Mouse (Mus musculus): ENCODE data around the gene Ankrd36. TPM values are rescaled to one million over a fixed set of nuclear protein-coding genes. Genes with fewer than 3 reads are reported as not detected.
"Not testable (repeated sequence)": the region's sequence is repeated elsewhere in the genome, so short reads cannot be mapped to it uniquely, and the experiment has no call there.

Gene Ankrd36
- polyA plus RNA-seq, 1 experiment from 2014 or later: not detected

DNA sequence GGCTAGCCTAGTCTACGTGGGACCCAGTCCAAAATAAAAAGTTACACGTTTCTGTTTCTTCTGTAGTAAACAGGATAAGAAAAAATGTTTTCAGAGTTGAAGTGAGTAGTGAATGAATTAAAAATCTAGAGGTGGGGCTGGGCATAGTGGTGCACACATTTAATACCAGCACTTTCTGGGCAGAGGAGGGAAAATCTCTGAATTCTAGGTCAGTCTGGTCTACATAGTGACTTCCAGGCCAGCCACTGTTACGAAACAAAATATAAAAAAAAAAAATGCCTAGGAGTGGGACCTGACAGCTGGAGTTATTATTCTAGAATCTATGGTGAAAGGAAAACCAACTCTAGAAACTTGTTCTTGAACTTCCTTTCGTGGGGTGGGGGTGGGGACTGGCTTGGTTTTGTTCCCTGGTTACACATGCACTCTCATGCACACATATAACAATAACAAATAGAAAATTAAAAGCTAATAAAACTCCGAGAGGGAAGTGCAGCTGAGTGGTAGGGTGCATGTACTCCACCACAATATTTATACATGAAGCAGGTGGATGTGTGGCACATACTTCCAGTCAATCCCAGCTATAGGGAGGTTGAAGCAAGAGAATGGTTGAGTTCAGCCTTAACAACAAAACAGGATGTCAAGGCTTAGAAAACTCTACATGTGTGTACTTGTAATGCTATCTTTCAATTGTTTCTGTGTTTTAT, 26.9 kb upstream of the Ankrd36 start:
- no peaks in the 10 kb centered on the region for H3K27me3 ChIP-seq (ENCODE audit: control insufficient read depth, insufficient read depth, low read length)
- no peak overlapping the region for H3K9ac ChIP-seq (ENCODE audit: low read length)
- peak overlapping the region; percentile 85 for H3K4me2 ChIP-seq (replicated peaks; ENCODE audit: low read depth)
- ATAC-seq (ENCODE audit: low FRiP score, low TSS enrichment) (no peak), DNase-seq (ENCODE audit: low spot score) (no peak)
- WGBS: 44% methylated on average over 5 of the region's 5 CpGs
- H3K4me3 ChIP-seq (ENCODE audit: low read depth, low read length): peak overlapping the region; percentile 81
- TF ChIP-seq CTCF (IDR thresholded peaks at IDR 0.05; ENCODE audit: low read depth) (no peak), EP300 (optimal IDR thresholded peaks at IDR 0.05) (no peak)
- no peak overlapping the region for H3K27ac ChIP-seq (replicated peaks)
- H3K36me3 ChIP-seq (ENCODE audit: control insufficient read depth, insufficient read depth, low read length): no peaks in the 10 kb centered on the region; the same call in 1 of the 2 replicates
- H3K4me1 ChIP-seq (replicated peaks; ENCODE audit: control insufficient read depth, insufficient read depth): no peaks in the 10 kb centered on the region; the same call in 1 of the 2 replicates
- H3K9me3 ChIP-seq (ENCODE audit: control insufficient read depth, low read length): no peaks in the 10 kb centered on the region

GRCm38 (mm10) chr11:5543281-5543680, 26.2 kb upstream of the Ankrd36 start:
- no peak for TF ChIP-seq EP300 (optimal IDR thresholded peaks at IDR 0.05)
- no peak for TF ChIP-seq CTCF (IDR thresholded peaks at IDR 0.05; ENCODE audit: low read depth)
- DNase-seq (ENCODE audit: low spot score): no peak
- no peaks in the 10 kb centered on the region for H3K9me3 ChIP-seq (ENCODE audit: control insufficient read depth, low read length)
- no peak overlapping the region for H3K4me3 ChIP-seq (ENCODE audit: low read depth, low read length)
- H3K4me1 ChIP-seq (replicated peaks; ENCODE audit: control insufficient read depth, insufficient read depth): no peaks in the 10 kb centered on the region; the same call in 1 of the 2 replicates
- H3K9ac ChIP-seq (ENCODE audit: low read length): no peak overlapping the region
- WGBS: 79% methylated on average over 1 of the region's 1 CpGs
- no peak overlapping the region for H3K27ac ChIP-seq (replicated peaks)
- H3K4me2 ChIP-seq (replicated peaks; ENCODE audit: low read depth): no peak overlapping the region
- no peak for ATAC-seq (ENCODE audit: low FRiP score, low TSS enrichment)
- no peaks in the 10 kb centered on the region; the same call in 1 of the 2 replicates for H3K36me3 ChIP-seq (ENCODE audit: control insufficient read depth, insufficient read depth, low read length)
- no peaks in the 10 kb centered on the region for H3K27me3 ChIP-seq (ENCODE audit: control insufficient read depth, insufficient read depth, low read length)

GRCm38 (mm10) chr11:5544709-5545108, 24.8 kb upstream of the Ankrd36 start:
- not testable (repeated sequence) for H3K36me3 ChIP-seq (ENCODE audit: control insufficient read depth, insufficient read depth, low read length); H3K9me3 ChIP-seq (ENCODE audit: control insufficient read depth, low read length); H3K4me2 ChIP-seq (replicated peaks; ENCODE audit: low read depth); H3K27ac ChIP-seq (replicated peaks); H3K4me1 ChIP-seq (replicated peaks; ENCODE audit: control insufficient read depth, insufficient read depth); H3K4me3 ChIP-seq (ENCODE audit: low read depth, low read length); DNase-seq (ENCODE audit: low spot score); ATAC-seq (ENCODE audit: low FRiP score, low TSS enrichment); H3K9ac ChIP-seq (ENCODE audit: low read length); H3K27me3 ChIP-seq (ENCODE audit: control insufficient read depth, insufficient read depth, low read length)
- 67% methylated on average over 1 of the region's 1 CpGs for WGBS

- no peak overlapping the region for H3K4me3 ChIP-seq (ENCODE audit: low read depth, low read length)
- H3K36me3 ChIP-seq (ENCODE audit: control insufficient read depth, insufficient read depth, low read length): no peaks in the 10 kb centered on the region
- no peaks in the 10 kb centered on the region; the same call in 1 of the 2 replicates for H3K4me1 ChIP-seq (replicated peaks; ENCODE audit: control insufficient read depth, insufficient read depth)
- H3K4me2 ChIP-seq (replicated peaks; ENCODE audit: low read depth): no peak overlapping the region
- no peak for DNase-seq (ENCODE audit: low spot score)
- WGBS: 64% methylated on average over 4 of the region's 4 CpGs
- no peaks in the 10 kb centered on the region for H3K27me3 ChIP-seq (ENCODE audit: control insufficient read depth, insufficient read depth, low read length)
- ATAC-seq (ENCODE audit: low FRiP score, low TSS enrichment): no peak
- TF ChIP-seq EP300 (optimal IDR thresholded peaks at IDR 0.05) (no peak), CTCF (IDR thresholded peaks at IDR 0.05; ENCODE audit: low read depth) (no peak)
- H3K27ac ChIP-seq (replicated peaks): no peak overlapping the region
- H3K9me3 ChIP-seq (ENCODE audit: control insufficient read depth, low read length): no peaks in the 10 kb centered on the region
- no peak overlapping the region for H3K9ac ChIP-seq (ENCODE audit: low read length)
Observed at GRCm38 (mm10) chr11:5545457-5545856, 24.0 kb upstream of the Ankrd36 start.

DNA sequence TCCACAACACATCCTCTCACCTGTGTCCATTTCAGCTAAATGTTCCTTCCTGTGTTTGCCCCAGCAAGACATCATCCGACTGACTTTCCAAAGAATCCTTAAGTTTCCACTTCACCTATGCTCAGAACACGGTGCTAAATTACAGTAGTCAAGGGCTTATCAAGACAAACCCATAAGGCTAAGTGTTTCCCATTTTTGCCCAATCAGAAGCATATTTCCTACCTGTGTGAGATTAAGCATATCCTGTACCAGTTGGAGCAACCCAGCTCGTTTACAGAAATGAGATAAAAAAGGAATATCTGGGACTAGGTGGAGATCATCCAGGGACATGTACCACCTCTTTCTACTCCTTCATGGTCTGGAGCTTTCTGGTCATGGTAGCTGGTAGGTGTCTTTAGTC, 22.8 kb upstream of the Ankrd36 start:
- H3K27me3 ChIP-seq (ENCODE audit: control insufficient read depth, insufficient read depth, low read length): no peaks in the 10 kb centered on the region
- TF ChIP-seq EP300 (optimal IDR thresholded peaks at IDR 0.05) (no peak), CTCF (IDR thresholded peaks at IDR 0.05; ENCODE audit: low read depth) (no peak)
- no peaks in the 10 kb centered on the region for H3K4me1 ChIP-seq (replicated peaks; ENCODE audit: control insufficient read depth, insufficient read depth)
- H3K4me2 ChIP-seq (replicated peaks; ENCODE audit: low read depth): no peak overlapping the region
- H3K9ac ChIP-seq (ENCODE audit: low read length): no peak overlapping the region
- H3K36me3 ChIP-seq (ENCODE audit: control insufficient read depth, insufficient read depth, low read length): no peaks in the 10 kb centered on the region
- no peak overlapping the region for H3K4me3 ChIP-seq (ENCODE audit: low read depth, low read length)
- H3K9me3 ChIP-seq (ENCODE audit: control insufficient read depth, low read length): no peaks in the 10 kb centered on the region
- H3K27ac ChIP-seq (replicated peaks): no peak overlapping the region
- ATAC-seq (ENCODE audit: low FRiP score, low TSS enrichment): no peak
- DNase-seq (ENCODE audit: low spot score): no peak
- 87% methylated on average over 3 of the region's 3 CpGs for WGBS

DNA sequence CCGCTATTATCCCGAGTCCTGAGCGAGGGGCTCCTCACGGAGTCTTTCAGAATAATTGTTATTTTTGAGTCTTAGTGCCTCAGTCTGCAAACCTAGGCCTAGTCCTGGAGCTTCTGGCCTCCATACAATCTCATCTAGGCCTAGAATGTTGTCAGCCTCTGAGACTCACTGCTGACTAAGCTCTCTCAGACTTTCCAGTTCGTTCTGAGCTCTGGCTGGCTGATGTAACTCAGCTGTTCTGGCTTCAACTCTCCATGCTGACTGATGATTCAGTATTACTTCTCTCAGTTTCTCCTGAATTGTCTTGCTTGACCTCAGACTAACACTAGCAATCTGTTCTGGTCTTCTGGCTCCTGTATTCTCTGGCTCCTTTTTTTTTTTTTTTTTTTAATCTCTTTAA, 18.1 kb upstream of the Ankrd36 start:
- no peak overlapping the region for H3K27ac ChIP-seq (replicated peaks)
- no peaks in the 10 kb centered on the region for H3K27me3 ChIP-seq (ENCODE audit: control insufficient read depth, insufficient read depth, low read length)
- H3K9me3 ChIP-seq (ENCODE audit: control insufficient read depth, low read length): no peaks in the 10 kb centered on the region
- no peak overlapping the region for H3K4me2 ChIP-seq (replicated peaks; ENCODE audit: low read depth)
- 83% methylated on average over 5 of the region's 5 CpGs for WGBS
- no peak overlapping the region for H3K9ac ChIP-seq (ENCODE audit: low read length)
- no peaks in the 10 kb centered on the region for H3K4me1 ChIP-seq (replicated peaks; ENCODE audit: control insufficient read depth, insufficient read depth)
- H3K4me3 ChIP-seq (ENCODE audit: low read depth, low read length): no peak overlapping the region
- H3K36me3 ChIP-seq (ENCODE audit: control insufficient read depth, insufficient read depth, low read length): no peaks in the 10 kb centered on the region
- DNase-seq (ENCODE audit: low spot score) (no peak), ATAC-seq (ENCODE audit: low FRiP score, low TSS enrichment) (peak; percentile 10; the same call in 1 of the 2 replicates)
- TF ChIP-seq CTCF (IDR thresholded peaks at IDR 0.05; ENCODE audit: low read depth): no peak
- TF ChIP-seq EP300 (optimal IDR thresholded peaks at IDR 0.05): no peak

Measured in stomach, postnatal 0 days (tissue).